Mouse (Mus musculus) heart, adult 2 months (tissue): ENCODE data around the gene Dhx34. TPM values are rescaled to one million over a fixed set of nuclear protein-coding genes. Genes with fewer than 3 reads are reported as not detected.
A peak's percentile ranks its signal among the peaks of the same experiment; 100 is the strongest.

Source experiments
- DNase-seq, 2 experiments: peaks; one replicate each; pipeline ENCODE4 v3.0.0; 2021
- H3K27ac ChIP-seq: fragments of 200-600 bp; 2 replicates; pipeline ENCODE4 v1.8.1; 2022
- H3K27me3 ChIP-seq: fragments of 200-500 bp; 2 replicates; pipeline ENCODE4 v1.6.1; 2012; ENCODE audit warnings: mild to moderate bottlenecking, low read length, inconsistent platforms, mixed read lengths; ENCODE audit not compliant: control insufficient read depth, insufficient read depth
- H3K36me3 ChIP-seq: fragments of 200-500 bp; 2 replicates; pipeline ENCODE4 v1.6.1; 2012; ENCODE audit warnings: low read length, inconsistent platforms; ENCODE audit not compliant: control insufficient read depth, insufficient read depth
- H3K4me1 ChIP-seq: fragments of 200-500 bp; 2 replicates; pipeline ENCODE4 v1.6.1; 2011; ENCODE audit warnings: low read length; ENCODE audit not compliant: control insufficient read depth, insufficient read depth
- H3K4me3 ChIP-seq: fragments of 200-600 bp; 2 replicates; pipeline ENCODE4 v1.8.1; 2022
- H3K79me2 ChIP-seq: fragments of 200-500 bp; replicated peaks from 2 replicates; pipeline ENCODE4 v1.6.1; 2012; ENCODE audit warnings: mild to moderate bottlenecking, inconsistent platforms, low read length, moderate library complexity, mixed read lengths; ENCODE audit not compliant: control insufficient read depth, insufficient read depth
- H3K9ac ChIP-seq: fragments of 200-500 bp; 2 replicates; pipeline ENCODE4 v1.6.1; 2012; ENCODE audit warnings: low read depth, mild to moderate bottlenecking, control low read depth, inconsistent platforms, low read length, mixed read lengths
- CTCF ChIP-seq: fragments of 200-600 bp; IDR thresholded peaks from 2 replicates; pipeline ENCODE4 v1.8.1; 2022; ENCODE audit warnings: antibody characterized with exemption, mild to moderate bottlenecking, moderate library complexity
- EP300 ChIP-seq: fragments of 200-500 bp; IDR thresholded peaks from 2 replicates; pipeline ENCODE4 v1.6.1; 2011; ENCODE audit warnings: low read depth, low read length, control low read depth; ENCODE audit not compliant: insufficient read depth
- POLR2A ChIP-seq: fragments of 200-500 bp; IDR thresholded peaks from 2 replicates; pipeline ENCODE4 v1.6.1; 2011; ENCODE audit warnings: mild to moderate bottlenecking, low read depth, low read length, control low read depth; ENCODE audit not compliant: insufficient read depth
- WGBS: fragments of 180-500 bp; shearing (Covaris S2); methylation state at CpG from one replicate; pipeline ENCODE4 v1.1.7; 2018; 5-methylcytosine and 5-hydroxymethylcytosine counted together
- intact Hi-C: fragments of 180-260 bp; cut with DNase I; formaldehyde crosslinking; loops from one replicate; pipeline ENCODE4 v1.15.1; 2025
- polyA plus RNA-seq: library from polyadenylated mRNA; depleted of rRNA; stranded (reverse); fragments of >200 nt; gene quantifications from 2 replicates; pipeline ENCODE4 v1.2.3, GENCODE M21; 2012
- total RNA-seq, 2 experiments: library from RNA; stranded (reverse); gene quantifications; 2 replicates each; pipeline ENCODE4 v1.2.3; 2021

Gene Dhx34
- total and polyA plus RNA-seq, 3 experiments = 6.1 to 15.8 (median 8.9) TPM

GRCm38 (mm10) chr7:16245958-16246357 lies 24.1 kb upstream of the Dhx34 start:
- Histone ChIP-seq H3K4me1 (no peaks in the 10 kb centered on the region; the same call in 1 of the 2 replicates), H3K9ac (no peak overlapping the region), H3K79me2 (no peaks in the 10 kb centered on the region), H3K27ac (no peak overlapping the region), H3K27me3 (no peaks in the 10 kb centered on the region), H3K4me3 (no peak overlapping the region), H3K36me3 (no peaks in the 10 kb centered on the region)
- intact Hi-C loops = loop anchor here (5.0 kb wide), 1 partner anchor 34 kb away; no protein-coding TSS in a partner anchor
- DNase-seq = no peak
- WGBS = 24% methylated on average over 2 of the region's 4 CpGs
- TF ChIP-seq POLR2A = no peak
- no peak for TF ChIP-seq CTCF
- no peak for TF ChIP-seq EP300

- Histone ChIP-seq H3K4me3 (no peak within 1 kb of the TSS), H3K27ac (peak within 1 kb of the TSS; percentile 28), H3K36me3 (no peaks in the 10 kb centered on the region), H3K4me1 (peaks cover 4% of the 10 kb centered on the region), H3K79me2 (no peaks in the 10 kb centered on the region), H3K27me3 (no peaks in the 10 kb centered on the region), H3K9ac (no peak within 1 kb of the TSS)
- peak in 1 of 2 experiments; percentile 48 for DNase-seq
- intact Hi-C loops = no loop called here
- WGBS = 45% methylated on average over 5 of the region's 5 CpGs
- TF ChIP-seq EP300 (no peak), CTCF (no peak), POLR2A (0 out of 2 replicates have a peak, but pooled peaks have one; percentile 25)
These were observed 22.2 kb upstream of the Dhx34 start, which contains the start of gene C5ar2 for GRCm38 (mm10) chr7:16244067-16244466. C5ar2 (minus strand) TSS chr7:16244154.

- Histone ChIP-seq H3K79me2 (no peaks in the 10 kb centered on the region), H3K36me3 (no peaks in the 10 kb centered on the region), H3K9ac (no peak overlapping the region), H3K4me1 (peaks cover 4% of the 10 kb centered on the region), H3K27ac (no peak overlapping the region; the same call in 1 of the 2 replicates), H3K4me3 (no peak overlapping the region), H3K27me3 (no peaks in the 10 kb centered on the region)
- TF ChIP-seq CTCF = no peak
- no peak for TF ChIP-seq POLR2A
- no peak for TF ChIP-seq EP300
- intact Hi-C loops = no loop called here
- no peak for DNase-seq
- WGBS = 75% methylated on average over 6 of the region's 6 CpGs
These were observed 20.4 kb upstream of the Dhx34 start for GRCm38 (mm10) chr7:16242198-16242597.

GRCm38 (mm10) chr7:16241787-16242186 lies 19.9 kb upstream of the Dhx34 start:
- peaks cover 4% of the 10 kb centered on the region for H3K4me1 ChIP-seq
- TF ChIP-seq EP300 = no peak
- TF ChIP-seq POLR2A = no peak
- TF ChIP-seq CTCF = peak; percentile 23; the same call in 1 of the 2 replicates
- H3K36me3 ChIP-seq = no peaks in the 10 kb centered on the region
- H3K27me3 ChIP-seq = no peaks in the 10 kb centered on the region
- H3K9ac ChIP-seq = no peak overlapping the region
- intact Hi-C loops = no loop called here
- H3K79me2 ChIP-seq = no peaks in the 10 kb centered on the region
- no peak for DNase-seq
- H3K27ac ChIP-seq = peak overlapping the region; percentile 16; the same call in 1 of the 2 replicates
- no peak overlapping the region for H3K4me3 ChIP-seq
- 44% methylated on average over 11 of the region's 11 CpGs for WGBS

- TF ChIP-seq EP300 (no peak), CTCF (no peak), POLR2A (no peak)
- H3K4me3 ChIP-seq = no peak overlapping the region
- no peaks in the 10 kb centered on the region for H3K27me3 ChIP-seq
- H3K79me2 ChIP-seq = no peaks in the 10 kb centered on the region
- intact Hi-C loops = no loop called here
- H3K9ac ChIP-seq = no peak overlapping the region
- H3K4me1 ChIP-seq = peaks cover 4% of the 10 kb centered on the region
- 98% methylated on average over 1 of the region's 1 CpGs for WGBS
- H3K27ac ChIP-seq = no peak overlapping the region
- no peak for DNase-seq
- H3K36me3 ChIP-seq = no peaks in the 10 kb centered on the region
These were observed 19.1 kb upstream of the Dhx34 start for GRCm38 (mm10) chr7:16240978-16241303.

GRCm38 (mm10) chr7:16240281-16240977 lies 18.6 kb upstream of the Dhx34 start:
- WGBS = 68% methylated on average over 7 of the region's 7 CpGs
- intact Hi-C loops = no loop called here

More at GRCm38 (mm10) chr7:16240281-16240977, 18.6 kb upstream of the Dhx34 start:
- Histone ChIP-seq H3K27me3 (no peaks in the 10 kb centered on the region), H3K79me2 (no peaks in the 10 kb centered on the region), H3K27ac (peak overlapping the region; percentile 71), H3K4me1 (peaks cover 4% of the 10 kb centered on the region), H3K36me3 (no peaks in the 10 kb centered on the region), H3K4me3 (no peak overlapping the region), H3K9ac (no peak overlapping the region)
- no peak for DNase-seq
- TF ChIP-seq POLR2A (no peak), EP300 (no peak), CTCF (no peak)
